Mouse (Mus musculus) heart, embryonic 14.5 days (tissue): Measurements from ENCODE around the gene Rhobtb1. TPM values are rescaled to one million over a fixed set of nuclear protein-coding genes. Genes with fewer than 3 reads are reported as not detected.

Experiments used
- ATAC-seq: fragments of 200-750 bp; cut with Nextera tagmentation; 2 replicates; pipeline ENCODE4 v1.8.0; 2017; ENCODE audit warnings: low read depth, moderate TSS enrichment; ENCODE audit not compliant: insufficient number of reproducible peaks, insufficient read depth, low FRiP score
- H3K27ac ChIP-seq, 2 experiments: fragments of 200-500 bp in 1 of 2; fragments of 300-500 bp in 1 of 2; sonication (generic) in 1 of 2; replicated peaks in 1 of 2; 2 replicates each; pipeline ENCODE4 v1.5.1; 2012 to 2014; ENCODE audit warnings: low read depth in 2 of 2, low read length in 2 of 2, control low read depth in 1 of 2, mild to moderate bottlenecking in 1 of 2, mixed read lengths in 1 of 2; ENCODE audit not compliant: control insufficient read depth in 1 of 2, insufficient read depth in 1 of 2
- H3K27me3 ChIP-seq: fragments of 300-500 bp; sonication (generic); 2 replicates; pipeline ENCODE4 v1.6.1; 2014; ENCODE audit warnings: mild to moderate bottlenecking, low read length, control low read depth; ENCODE audit not compliant: control insufficient read depth, insufficient read depth
- H3K36me3 ChIP-seq: fragments of 300-500 bp; sonication (generic); 2 replicates; pipeline ENCODE4 v1.6.1; 2014; ENCODE audit warnings: mild to moderate bottlenecking, control low read depth, low read length, mixed read lengths; ENCODE audit not compliant: control insufficient read depth, insufficient read depth
- H3K4me1 ChIP-seq, 2 experiments: fragments of 200-500 bp in 1 of 2; fragments of 300-500 bp in 1 of 2; sonication (generic) in 1 of 2; 2 replicates each; pipeline ENCODE4 v1.6.1; 2012 to 2014; ENCODE audit warnings: low read length in 2 of 2, control low read depth in 1 of 2, mixed read lengths in 1 of 2; ENCODE audit not compliant: control insufficient read depth in 2 of 2, insufficient read depth in 2 of 2
- H3K4me2 ChIP-seq: fragments of 300-500 bp; sonication (generic); 2 replicates; pipeline ENCODE4 v1.6.1; 2014; ENCODE audit warnings: mild to moderate bottlenecking, low read length
- H3K4me3 ChIP-seq, 2 experiments: fragments of 200-500 bp in 1 of 2; fragments of 300-500 bp in 1 of 2; sonication (generic) in 1 of 2; 2 replicates each; pipeline ENCODE4 v1.5.1; 2012 to 2014; ENCODE audit warnings: low read length in 2 of 2, mild to moderate bottlenecking in 2 of 2, control low read depth in 1 of 2, low read depth in 1 of 2, moderate library complexity in 1 of 2; ENCODE audit not compliant: control insufficient read depth in 1 of 2, insufficient read depth in 1 of 2
- H3K9ac ChIP-seq: fragments of 300-500 bp; sonication (generic); 2 replicates; pipeline ENCODE4 v1.6.1; 2014; ENCODE audit warnings: mild to moderate bottlenecking, low read length
- H3K9me3 ChIP-seq: fragments of 300-500 bp; sonication (generic); 2 replicates; pipeline ENCODE4 v1.6.1; 2016; ENCODE audit warnings: low read length, control low read depth; ENCODE audit not compliant: control insufficient read depth
- WGBS: fragments of 180-500 bp; shearing (Covaris S2); extraction: QIAGEN DNeasy Blood & Tissue Kit; methylation state at CpG from one replicate; pipeline ENCODE4 v1.1.7; 2014; 5-methylcytosine and 5-hydroxymethylcytosine counted together
- polyA plus RNA-seq: library from polyadenylated mRNA; unstranded; fragments of >200 nt; fragmentation: Nextera tagmentation; extraction: Ambion mirVana; gene quantifications from 2 replicates; pipeline ENCODE4 v1.2.1, GENCODE M21; 2014

Rhobtb1 gene
- polyA plus RNA-seq, 1 experiment from 2014 or later, result 38.6 TPM

DNA sequence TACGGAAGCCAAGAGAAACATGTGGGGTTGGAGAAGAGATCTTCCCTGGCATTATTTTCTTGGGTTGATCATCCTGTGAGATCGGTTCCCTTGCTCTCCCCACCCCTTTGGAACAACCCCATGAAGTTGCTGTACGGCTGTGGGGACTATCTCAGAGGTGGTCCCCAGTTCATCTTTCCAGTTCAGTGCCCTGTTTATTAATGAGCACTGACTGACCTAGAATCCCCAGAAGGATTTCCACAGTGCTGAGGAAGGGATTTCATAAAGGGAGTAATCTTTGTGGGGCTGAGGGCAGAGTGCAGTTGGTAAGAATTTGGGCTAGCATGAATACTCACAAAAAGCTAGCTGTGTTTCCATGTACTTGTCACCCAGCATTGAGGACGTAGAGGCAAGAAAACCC lies 1.7 kb downstream of the Rhobtb1 start:
- Histone ChIP-seq H3K27ac (no peak overlapping the region), H3K4me1 (no peaks in the 10 kb centered on the region), H3K4me3 (no peak overlapping the region), H3K36me3 (no peaks in the 10 kb centered on the region), H3K27me3 (no peaks in the 10 kb centered on the region), H3K9me3 (no peaks in the 10 kb centered on the region), H3K9ac (no peak overlapping the region), H3K4me2 (no peak overlapping the region)
- WGBS, result 85% methylated on average over 4 of the region's 4 CpGs
- ATAC-seq, result no peak

DNA sequence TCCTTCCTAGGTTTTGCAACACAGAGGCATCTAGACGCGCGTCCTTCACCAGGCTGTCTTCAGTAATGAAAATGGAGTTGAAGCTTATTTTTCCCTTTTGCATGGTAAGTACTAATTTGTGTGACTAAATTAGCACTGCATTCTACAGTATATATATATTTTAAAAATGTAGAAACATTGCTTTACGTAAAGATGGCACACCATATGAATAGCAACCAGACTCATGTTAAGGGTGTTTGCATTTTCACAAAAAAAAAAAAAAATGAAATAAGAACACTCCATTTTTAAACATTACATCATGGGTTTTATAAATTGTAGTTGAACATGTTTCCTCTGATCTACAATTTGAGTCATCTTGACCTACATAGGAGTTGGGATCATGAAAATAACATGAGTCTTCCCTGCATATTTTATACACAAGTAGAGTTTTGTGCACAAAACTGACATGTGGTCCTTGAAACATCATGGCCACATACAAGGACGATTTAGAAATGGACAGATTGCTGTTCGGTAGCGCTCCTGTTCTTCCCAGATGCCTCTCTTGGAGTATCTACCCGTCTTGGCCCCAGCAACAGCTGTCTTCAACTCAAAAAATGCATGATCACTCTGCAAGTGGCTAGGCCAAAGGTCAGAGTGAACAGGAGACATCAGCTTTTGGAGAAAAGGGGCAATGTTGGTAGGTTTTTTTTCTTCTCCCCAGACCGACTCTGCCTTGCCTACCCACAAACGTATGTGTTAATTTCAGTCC lies 4.4 kb downstream of the Rhobtb1 start:
- H3K36me3 ChIP-seq, result no peaks in the 10 kb centered on the region
- 86% methylated on average over 10 of the region's 10 CpGs for WGBS
- no peak for ATAC-seq
- no peak overlapping the region for H3K27ac ChIP-seq
- no peak overlapping the region for H3K9ac ChIP-seq
- no peak overlapping the region for H3K4me3 ChIP-seq
- H3K4me2 ChIP-seq, result no peak overlapping the region
- no peaks in the 10 kb centered on the region for H3K27me3 ChIP-seq
- H3K9me3 ChIP-seq, result no peaks in the 10 kb centered on the region
- no peaks in the 10 kb centered on the region for H3K4me1 ChIP-seq

- H3K27ac ChIP-seq, result no peak overlapping the region
- no peak overlapping the region for H3K9ac ChIP-seq
- H3K4me2 ChIP-seq, result no peak overlapping the region
- no peaks in the 10 kb centered on the region for H3K9me3 ChIP-seq
- ATAC-seq, result no peak
- 80% methylated on average over 6 of the region's 6 CpGs for WGBS
- no peaks in the 10 kb centered on the region for H3K27me3 ChIP-seq
- no peaks in the 10 kb centered on the region for H3K4me1 ChIP-seq
- H3K4me3 ChIP-seq, result no peak overlapping the region
- no peaks in the 10 kb centered on the region for H3K36me3 ChIP-seq
Measured at GRCm38 (mm10) chr10:69156462-69156861, 5.2 kb downstream of the Rhobtb1 start.

DNA sequence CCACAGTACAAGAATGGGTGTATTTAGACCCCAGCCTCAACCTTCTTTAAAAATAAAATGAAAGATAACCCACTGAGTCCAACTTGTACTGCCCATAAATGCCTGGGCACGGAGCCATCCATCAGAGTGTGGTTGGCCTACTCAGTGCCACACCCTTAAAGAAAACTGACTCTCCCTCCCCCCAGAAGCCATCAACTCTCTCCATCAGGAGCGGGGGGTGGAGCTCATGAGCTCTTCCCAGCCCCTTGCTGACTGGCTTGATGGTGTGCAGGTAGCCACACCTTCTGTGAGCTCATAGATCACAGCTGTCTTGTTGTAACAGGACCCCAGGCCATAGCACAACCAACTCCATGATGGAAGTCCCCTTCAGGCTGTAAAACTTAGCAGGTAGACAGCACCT lies 6.2 kb downstream of the Rhobtb1 start:
- Histone ChIP-seq H3K27me3 (no peaks in the 10 kb centered on the region), H3K4me1 (no peaks in the 10 kb centered on the region), H3K27ac (no peak overlapping the region), H3K4me2 (no peak overlapping the region), H3K4me3 (no peak overlapping the region), H3K9me3 (no peaks in the 10 kb centered on the region), H3K36me3 (no peaks in the 10 kb centered on the region), H3K9ac (no peak overlapping the region)
- no peak for ATAC-seq
- 49% methylated on average over 2 of the region's 2 CpGs for WGBS

GRCm38 (mm10) chr10:69160877-69161276 lies 9.6 kb downstream of the Rhobtb1 start:
- H3K9me3 ChIP-seq, result peaks cover 7% of the 10 kb centered on the region
- H3K4me3 ChIP-seq, result no peak overlapping the region
- H3K4me1 ChIP-seq, result no peaks in the 10 kb centered on the region
- ATAC-seq, result no peak
- H3K36me3 ChIP-seq, result no peaks in the 10 kb centered on the region
- H3K27me3 ChIP-seq, result no peaks in the 10 kb centered on the region
- no peak overlapping the region for H3K27ac ChIP-seq
- H3K9ac ChIP-seq, result no peak overlapping the region
- 77% methylated on average over 2 of the region's 2 CpGs for WGBS
- H3K4me2 ChIP-seq, result no peak overlapping the region

GRCm38 (mm10) chr10:69161503-69161902 lies 10.3 kb downstream of the Rhobtb1 start:
- H3K27me3 ChIP-seq, result no peaks in the 10 kb centered on the region
- H3K36me3 ChIP-seq, result no peaks in the 10 kb centered on the region
- H3K9me3 ChIP-seq, result peaks cover 7% of the 10 kb centered on the region
- no peak overlapping the region for H3K9ac ChIP-seq
- WGBS, result 86% methylated on average over 3 of the region's 3 CpGs
- H3K4me1 ChIP-seq, result no peaks in the 10 kb centered on the region
- H3K27ac ChIP-seq, result no peak overlapping the region
- no peak for ATAC-seq
- H3K4me2 ChIP-seq, result no peak overlapping the region
- no peak overlapping the region for H3K4me3 ChIP-seq

DNA sequence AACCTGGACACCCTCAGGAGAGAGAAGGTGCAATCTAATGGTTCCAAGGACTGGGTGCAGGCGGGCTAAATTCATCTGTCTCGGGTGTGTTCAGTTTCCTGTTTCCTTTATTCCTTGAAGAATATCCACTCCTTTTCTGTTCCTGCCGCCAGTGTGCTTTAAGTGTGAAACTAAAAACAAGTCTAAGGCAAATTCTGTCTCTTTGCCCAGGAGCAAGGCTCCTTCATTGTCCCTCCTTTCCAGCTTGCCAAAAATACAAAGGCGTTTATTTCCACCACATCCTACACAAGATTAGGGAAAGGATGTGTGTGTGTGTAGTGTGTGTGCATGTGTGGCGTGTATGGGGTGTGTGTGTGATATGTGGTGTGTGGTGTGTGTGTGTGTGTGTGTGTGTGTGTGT lies 11.3 kb downstream of the Rhobtb1 start:
- Histone ChIP-seq H3K9ac (no peak overlapping the region), H3K27me3 (no peaks in the 10 kb centered on the region), H3K9me3 (peaks cover 7% of the 10 kb centered on the region), H3K27ac (no peak overlapping the region), H3K4me3 (no peak overlapping the region), H3K36me3 (no peaks in the 10 kb centered on the region), H3K4me2 (no peak overlapping the region), H3K4me1 (no peaks in the 10 kb centered on the region)
- 69% methylated on average over 5 of the region's 5 CpGs for WGBS
- no peak for ATAC-seq

DNA sequence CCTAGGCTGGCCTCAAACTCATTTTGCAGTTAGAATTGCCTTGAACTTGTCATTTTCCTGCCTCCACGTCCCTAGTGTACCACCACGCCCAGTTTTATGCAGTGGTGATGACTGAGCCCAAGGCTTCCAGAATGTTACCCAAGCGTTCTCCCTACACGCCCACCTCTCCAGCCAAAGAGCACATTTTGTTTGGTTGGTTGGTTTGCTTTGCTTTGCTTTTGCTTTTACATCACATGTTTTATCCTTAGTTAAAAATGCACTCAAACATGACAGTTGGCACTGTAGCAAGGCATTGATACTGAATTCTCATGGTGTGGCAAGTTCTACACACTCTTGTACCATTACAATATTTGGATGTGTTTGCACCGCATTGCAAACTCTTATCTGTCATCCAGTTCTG lies 12.0 kb downstream of the Rhobtb1 start:
- ATAC-seq, result no peak
- WGBS, result 84% methylated on average over 5 of the region's 5 CpGs
- Histone ChIP-seq H3K27me3 (no peaks in the 10 kb centered on the region), H3K9ac (no peak overlapping the region), H3K4me3 (no peak overlapping the region), H3K36me3 (no peaks in the 10 kb centered on the region), H3K4me1 (peaks cover 0 to under 1% of the 10 kb centered on the region in 2 experiments; a peak in 1 of 4 replicates), H3K27ac (no peak overlapping the region), H3K9me3 (peaks cover 7% of the 10 kb centered on the region), H3K4me2 (no peak overlapping the region)
